Mouse (Mus musculus): ENCODE measurements around the gene Necap2. TPM values are rescaled to one million over a fixed set of nuclear protein-coding genes. Genes with fewer than 3 reads are reported as not detected.

Gene Necap2
- polyA plus RNA-seq, 2 experiments, result 60.3 to 88.7 TPM

DNA sequence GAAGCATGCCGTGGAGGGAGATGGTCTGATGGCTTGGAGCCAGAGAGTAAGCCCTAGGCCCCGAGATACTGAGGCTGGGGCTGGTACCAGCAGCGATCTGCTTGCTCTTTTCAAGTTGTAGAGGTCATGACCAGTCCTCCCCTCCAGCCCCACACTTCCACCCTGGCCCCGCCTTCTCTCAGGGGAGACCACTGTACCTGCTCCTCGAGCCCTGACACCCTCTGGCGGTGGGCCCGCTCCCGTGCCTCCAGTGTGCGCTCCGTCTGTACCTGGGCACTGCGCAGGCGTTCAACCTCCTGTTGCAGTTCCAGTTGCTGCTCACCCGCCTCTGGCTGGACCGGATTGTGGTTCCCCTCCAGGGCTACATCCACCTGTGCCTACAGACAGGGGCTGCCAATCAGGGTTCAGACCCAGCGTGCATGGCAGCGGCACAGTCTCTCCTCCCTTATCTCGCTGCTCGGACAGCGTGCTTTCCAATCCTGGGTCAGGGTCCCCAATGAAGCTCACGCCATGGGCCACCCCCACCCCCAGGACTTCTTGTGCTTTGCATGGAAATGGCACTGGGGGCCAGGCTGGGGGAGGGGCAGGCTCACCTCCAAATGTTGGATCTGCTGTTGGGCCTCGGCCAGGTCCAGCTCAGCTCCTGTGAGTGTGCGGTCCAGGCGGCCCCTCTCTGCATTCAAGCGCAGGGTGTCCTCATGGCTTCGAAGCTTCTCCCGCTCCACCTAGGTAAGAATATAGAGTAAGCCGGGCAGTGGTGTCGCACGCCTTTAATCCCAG, 60.3 kb downstream of the Necap2 start:
- no peak for DNase-seq (ENCODE audit: low read depth in 3 of 3, low spot score in 3 of 3)

More for the DNA sequence above, 60.3 kb downstream of the Necap2 start:
- H3K36me3 ChIP-seq (replicated peaks; ENCODE audit: control insufficient read depth, insufficient read depth, low read depth), result no peaks in the 10 kb centered on the region
- no peak overlapping the region for H3K27ac ChIP-seq
- no peak for ATAC-seq (ENCODE audit: insufficient read depth)
- no peak overlapping the region for H3K4me3 ChIP-seq (ENCODE audit: insufficient read depth in 1 of 2, low read depth in 2 of 2, low read length in 2 of 2)
- 80% methylated on average over 29 of the region's 29 CpGs for WGBS (ENCODE audit: insufficient replicate concordance)
- no peak overlapping the region for H3K9ac ChIP-seq (replicated peaks)
- no peaks in the 10 kb centered on the region for H3K9me3 ChIP-seq (ENCODE audit: control insufficient read depth, low read length)
- TF ChIP-seq CTCF (IDR thresholded peaks at IDR 0.05; ENCODE audit: low read depth), result no peak
- no peak for TF ChIP-seq EP300 (IDR thresholded peaks at IDR 0.05; ENCODE audit: low read depth)
- no peak overlapping the region for H3K4me2 ChIP-seq (ENCODE audit: low read depth)
- H3K4me1 ChIP-seq (replicated peaks; ENCODE audit: control insufficient read depth in 2 of 2, insufficient read depth in 2 of 2, low read length in 1 of 2), result no peaks in the 10 kb centered on the region
- H3K27me3 ChIP-seq (ENCODE audit: control insufficient read depth, insufficient read depth, low read length), result no peaks in the 10 kb centered on the region

Other genes starting within 250 kb of the Necap2 start
- 0.01 and 0.02 TPM in 2 replicates for gene Padi1, start 232.6 kb downstream of the Necap2 start, polyA plus RNA-seq (2012; rRNA removed)
- gene Padi1, start 232.6 kb downstream of the Necap2 start, polyA plus RNA-seq (2014; fragmentation: Nextera tagmentation; extraction: Ambion mirVana), result 0.06 TPM in 1 of 2 replicates, not detected in the other
- 0.87 and 1.0 TPM in 2 replicates for gene Padi2, start 172.0 kb downstream of the Necap2 start, polyA plus RNA-seq (2012; rRNA removed)
- 1.7 and 1.8 TPM in 2 replicates for gene Padi2, start 172.0 kb downstream of the Necap2 start, polyA plus RNA-seq (2014; fragmentation: Nextera tagmentation; extraction: Ambion mirVana)
- 68.1 and 86.1 TPM in 2 replicates for gene Sdhb, start 117.2 kb downstream of the Necap2 start, polyA plus RNA-seq (2012; rRNA removed)
- gene Sdhb, start 117.2 kb downstream of the Necap2 start, polyA plus RNA-seq (2014; fragmentation: Nextera tagmentation; extraction: Ambion mirVana), result 201 and 211 TPM in 2 replicates
- 17.9 and 21.6 TPM in 2 replicates for gene Atp13a2, start 91.5 kb downstream of the Necap2 start, polyA plus RNA-seq (2012; rRNA removed)
- 11.4 and 14.1 TPM in 2 replicates for gene Atp13a2, start 91.5 kb downstream of the Necap2 start, polyA plus RNA-seq (2014; fragmentation: Nextera tagmentation; extraction: Ambion mirVana)
- 7.1 and 10.5 TPM in 2 replicates for gene Mfap2, start 67.9 kb downstream of the Necap2 start, polyA plus RNA-seq (2012; rRNA removed)
- gene Mfap2, start 67.9 kb downstream of the Necap2 start, polyA plus RNA-seq (2014; fragmentation: Nextera tagmentation; extraction: Ambion mirVana), result 11.0 and 11.6 TPM in 2 replicates
- 1.3 and 1.7 TPM in 2 replicates for gene Crocc, start 17.8 kb downstream of the Necap2 start, polyA plus RNA-seq (2012; rRNA removed)
- gene Crocc, start 17.8 kb downstream of the Necap2 start, polyA plus RNA-seq (2014; fragmentation: Nextera tagmentation; extraction: Ambion mirVana), result 0.35 and 0.53 TPM in 2 replicates
- gene Spata21, start 10.0 kb upstream of the Necap2 start, polyA plus RNA-seq (2012; rRNA removed), result 0.03 TPM in 1 of 2 replicates, not detected in the other
- gene Spata21, start 10.0 kb upstream of the Necap2 start, polyA plus RNA-seq (2014; fragmentation: Nextera tagmentation; extraction: Ambion mirVana), result not detected in 2 replicates
- 13.3 and 14.2 TPM in 2 replicates for gene Szrd1, start 61.4 kb upstream of the Necap2 start, polyA plus RNA-seq (2012; rRNA removed)
- gene Szrd1, start 61.4 kb upstream of the Necap2 start, polyA plus RNA-seq (2014; fragmentation: Nextera tagmentation; extraction: Ambion mirVana), result 14.3 and 17.2 TPM in 2 replicates
- gene Fbxo42, start 69.6 kb upstream of the Necap2 start, polyA plus RNA-seq (2012; rRNA removed), result 7.5 and 8.3 TPM in 2 replicates
- gene Fbxo42, start 69.6 kb upstream of the Necap2 start, polyA plus RNA-seq (2014; fragmentation: Nextera tagmentation; extraction: Ambion mirVana), result 17.6 and 20.6 TPM in 2 replicates
- gene Rsg1, start 135.6 kb upstream of the Necap2 start, polyA plus RNA-seq (2012; rRNA removed), result 0.78 and 0.87 TPM in 2 replicates
- gene Rsg1, start 135.6 kb upstream of the Necap2 start, polyA plus RNA-seq (2014; fragmentation: Nextera tagmentation; extraction: Ambion mirVana), result 0.56 and 1.2 TPM in 2 replicates
- 0.88 and 0.92 TPM in 2 replicates for gene Arhgef19, start 161.1 kb upstream of the Necap2 start, polyA plus RNA-seq (2012; rRNA removed)
- 0.57 and 0.72 TPM in 2 replicates for gene Arhgef19, start 161.1 kb upstream of the Necap2 start, polyA plus RNA-seq (2014; fragmentation: Nextera tagmentation; extraction: Ambion mirVana)
- gene Epha2, start 222.9 kb upstream of the Necap2 start, polyA plus RNA-seq (2012; rRNA removed), result 1.6 TPM in 2 replicates
- gene Epha2, start 222.9 kb upstream of the Necap2 start, polyA plus RNA-seq (2014; fragmentation: Nextera tagmentation; extraction: Ambion mirVana), result 0.29 and 0.45 TPM in 2 replicates

Data from liver, embryonic 14.5 days (tissue).